Mouse (Mus musculus) stomach, postnatal 0 days (tissue): ENCODE results near the gene Rasip1. TPM values are rescaled to one million over a fixed set of nuclear protein-coding genes. Genes with fewer than 3 reads are reported as not detected.

Experiments
- ATAC-seq: fragments of 200-750 bp; cut with Nextera tagmentation; 2 replicates; pipeline ENCODE4 v1.8.0; 2017; ENCODE audit not compliant: low FRiP score, low TSS enrichment
- DNase-seq: peaks from one replicate; pipeline ENCODE4 v3.0.0-alpha.2; 2016; ENCODE audit warnings: low spot score
- H3K27ac ChIP-seq: fragments of 300-500 bp; sonication (generic); replicated peaks from 2 replicates; pipeline ENCODE4 v1.5.1; 2014; ENCODE audit warnings: mild to moderate bottlenecking, control low read depth
- H3K27me3 ChIP-seq: fragments of 300-500 bp; sonication (generic); 2 replicates; pipeline ENCODE4 v1.6.1; 2014; ENCODE audit warnings: low read length; ENCODE audit not compliant: control insufficient read depth, insufficient read depth
- H3K36me3 ChIP-seq: fragments of 300-500 bp; sonication (generic); 2 replicates; pipeline ENCODE4 v1.6.1; 2014; ENCODE audit warnings: low read length, mixed read lengths; ENCODE audit not compliant: control insufficient read depth, insufficient read depth
- H3K4me1 ChIP-seq: fragments of 300-500 bp; sonication (generic); replicated peaks from 2 replicates; pipeline ENCODE4 v1.6.1; 2014; ENCODE audit warnings: antibody characterized with exemption; ENCODE audit not compliant: control insufficient read depth, insufficient read depth
- H3K4me2 ChIP-seq: fragments of 300-500 bp; sonication (generic); replicated peaks from 2 replicates; pipeline ENCODE4 v1.6.1; 2014; ENCODE audit warnings: low read depth, mild to moderate bottlenecking, control low read depth, moderate library complexity
- H3K4me3 ChIP-seq: fragments of 300-500 bp; sonication (generic); 2 replicates; pipeline ENCODE4 v1.5.1; 2014; ENCODE audit warnings: low read depth, low read length, control low read depth
- H3K9ac ChIP-seq: fragments of 300-500 bp; sonication (generic); 2 replicates; pipeline ENCODE4 v1.6.1; 2014; ENCODE audit warnings: mild to moderate bottlenecking, low read length, control low read depth, mixed read lengths
- H3K9me3 ChIP-seq: fragments of 300-500 bp; sonication (generic); 2 replicates; pipeline ENCODE4 v1.6.1; 2016; ENCODE audit warnings: low read length; ENCODE audit not compliant: control insufficient read depth
- CTCF ChIP-seq: IDR thresholded peaks from 2 replicates; pipeline ENCODE4 v1.5.1; 2016; ENCODE audit warnings: antibody characterized with exemption, low read depth, mild to moderate bottlenecking, moderate library complexity
- EP300 ChIP-seq: optimal IDR thresholded peaks from 2 replicates; pipeline ENCODE3; 2016; ENCODE audit warnings: antibody characterized with exemption
- WGBS: fragments of 180-500 bp; shearing (Covaris S2); extraction: QIAGEN DNeasy Blood & Tissue Kit; methylation state at CpG from one replicate; pipeline ENCODE4 v1.1.7; 2014; 5-methylcytosine and 5-hydroxymethylcytosine counted together
- polyA plus RNA-seq: library from polyadenylated mRNA; unstranded; fragments of >200 nt; fragmentation: Nextera tagmentation; extraction: Ambion mirVana; gene quantifications from 2 replicates; pipeline ENCODE4 v1.2.1, GENCODE M21; 2015

The Rasip1 gene
- polyA plus RNA-seq, 1 experiment from 2014 or later = 5.4 TPM

GRCm38 (mm10) chr7:45641391-45642040, 14.2 kb downstream of the Rasip1 start:
- Histone ChIP-seq H3K27me3 (no peaks in the 10 kb centered on the region), H3K36me3 (0 out of 2 replicates have a peak, but pooled peaks cover 2% of the 10 kb centered on the region), H3K27ac (peak overlapping the region; percentile 70), H3K9ac (peak overlapping the region; percentile 61), H3K4me2 (peak overlapping the region; percentile 71), H3K9me3 (no peaks in the 10 kb centered on the region), H3K4me3 (peak overlapping the region; percentile 37), H3K4me1 (peaks cover 21% of the 10 kb centered on the region)
- DNase-seq = peak; percentile 68
- TF ChIP-seq EP300 = no peak
- no peak for TF ChIP-seq CTCF
- 25% methylated on average over 16 of the region's 17 CpGs for WGBS
- peak; percentile 8; the same call in 1 of the 2 replicates for ATAC-seq

DNA sequence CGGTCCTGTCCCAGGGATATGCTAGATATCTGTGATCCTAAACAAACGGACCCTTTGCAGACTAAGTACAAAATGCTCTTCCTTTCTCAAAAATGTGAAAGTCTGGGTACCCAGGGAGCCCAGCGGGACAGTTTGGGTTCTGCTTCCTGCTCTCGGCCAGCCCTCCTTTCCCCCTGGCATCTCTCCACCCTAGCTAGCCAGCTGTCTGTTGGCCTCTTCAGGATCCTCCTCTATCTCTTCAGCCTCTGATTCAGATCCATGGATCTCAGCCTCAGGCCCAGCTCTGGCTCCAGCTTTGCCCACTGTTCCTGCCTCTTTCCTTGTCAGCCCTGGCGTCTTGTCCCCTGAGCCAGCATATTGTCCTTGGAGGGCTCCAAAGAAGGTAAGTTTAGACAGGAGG, 14.8 kb downstream of the Rasip1 start:
- Histone ChIP-seq H3K9me3 (no peaks in the 10 kb centered on the region), H3K27me3 (no peaks in the 10 kb centered on the region), H3K36me3 (no peaks in the 10 kb centered on the region), H3K27ac (peak overlapping the region; percentile 70; the same call in 1 of the 2 replicates), H3K9ac (peak overlapping the region; percentile 61), H3K4me1 (peaks cover 21% of the 10 kb centered on the region), H3K4me3 (peak overlapping the region; percentile 37), H3K4me2 (peak overlapping the region; percentile 71)
- no peak for DNase-seq
- 49% methylated on average over 5 of the region's 5 CpGs for WGBS
- no peak for ATAC-seq
- TF ChIP-seq EP300 (no peak), CTCF (no peak)

GRCm38 (mm10) chr7:45642503-45643255, 15.4 kb downstream of the Rasip1 start:
- TF ChIP-seq CTCF (no peak), EP300 (no peak)
- no peak for ATAC-seq
- H3K4me3 ChIP-seq = peak overlapping the region; percentile 37
- H3K9me3 ChIP-seq = no peaks in the 10 kb centered on the region
- 24% methylated on average over 16 of the region's 16 CpGs for WGBS
- peaks cover 21% of the 10 kb centered on the region for H3K4me1 ChIP-seq
- no peaks in the 10 kb centered on the region for H3K36me3 ChIP-seq
- no peak for DNase-seq
- H3K9ac ChIP-seq = peak overlapping the region; percentile 61
- peak overlapping the region; percentile 87 for H3K27ac ChIP-seq
- H3K27me3 ChIP-seq = no peaks in the 10 kb centered on the region
- H3K4me2 ChIP-seq = peak overlapping the region; percentile 71

GRCm38 (mm10) chr7:45643441-45644178, 16.3 kb downstream of the Rasip1 start:
- WGBS = 6% methylated on average over 28 of the region's 28 CpGs
- peaks cover 17% of the 10 kb centered on the region for H3K4me1 ChIP-seq

DNA sequence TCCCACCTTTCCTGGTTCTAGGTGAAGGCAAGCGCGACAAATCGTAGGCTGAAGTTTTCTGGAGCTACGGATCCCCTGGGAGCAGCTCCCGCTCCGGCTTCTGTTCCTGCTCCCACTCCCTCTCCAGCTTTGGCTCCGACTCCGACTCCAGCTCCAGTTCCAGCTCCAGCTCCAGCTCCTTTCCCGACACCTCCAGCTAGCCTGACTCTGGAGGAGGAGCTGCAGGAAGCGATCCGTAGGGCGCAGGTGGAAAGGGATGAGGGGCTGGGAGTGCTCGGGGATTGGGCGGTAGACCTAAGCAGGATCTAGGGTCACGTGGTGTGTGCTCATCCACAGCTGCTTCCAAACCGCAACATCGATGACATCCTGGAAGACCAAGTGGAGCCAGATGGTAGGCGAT, 16.9 kb downstream of the Rasip1 start:
- peak; percentile 63 for DNase-seq

More at GRCm38 (mm10) chr7:45643441-45644178, 16.3 kb downstream of the Rasip1 start:
- H3K9ac ChIP-seq = peak overlapping the region; percentile 61
- no peaks in the 10 kb centered on the region for H3K9me3 ChIP-seq
- ATAC-seq (peak; percentile 92), DNase-seq (peak; percentile 96)
- H3K27ac ChIP-seq = peak overlapping the region; percentile 87
- TF ChIP-seq EP300 (no peak), CTCF (no peak)
- H3K36me3 ChIP-seq = no peaks in the 10 kb centered on the region
- H3K4me2 ChIP-seq = peak overlapping the region; percentile 71
- no peaks in the 10 kb centered on the region for H3K27me3 ChIP-seq
- peak overlapping the region; percentile 37 for H3K4me3 ChIP-seq

More for the DNA sequence above, 16.9 kb downstream of the Rasip1 start:
- 11% methylated on average over 18 of the region's 18 CpGs for WGBS
- peak overlapping the region; percentile 49 for H3K4me2 ChIP-seq
- H3K4me3 ChIP-seq = peak overlapping the region; percentile 37
- no peaks in the 10 kb centered on the region for H3K9me3 ChIP-seq
- H3K27ac ChIP-seq = peak overlapping the region; percentile 65
- TF ChIP-seq EP300 = no peak
- no peak for TF ChIP-seq CTCF
- H3K4me1 ChIP-seq = peaks cover 17% of the 10 kb centered on the region
- peak overlapping the region; percentile 36; the same call in 1 of the 2 replicates for H3K9ac ChIP-seq
- no peaks in the 10 kb centered on the region for H3K27me3 ChIP-seq
- ATAC-seq = peak; percentile 11
- no peaks in the 10 kb centered on the region for H3K36me3 ChIP-seq
